Mouse (Mus musculus) Patski (cell line): ENCODE measurements around the gene Rnf130. TPM values are rescaled to one million over a fixed set of nuclear protein-coding genes. Genes with fewer than 3 reads are reported as not detected.
"Not testable (repeated sequence)": the region's sequence is repeated elsewhere in the genome, so short reads cannot be mapped to it uniquely, and the experiment has no call there.

ENCODE experiments used
- ATAC-seq: fragments of 100-300 bp; one replicate; pipeline ENCODE4 v1.8.0; 2021
- CTCF ChIA-PET: fragments of 350-600 bp; sonication (Branson Sonifier 250); formaldehyde crosslinking; loops from one replicate; lab custom pipeline; 2022; ENCODE audit warnings: inconsistent platforms; lab: Charles Lee
- POLR2A ChIA-PET: fragments of 350-600 bp; sonication (Branson Sonifier 250); formaldehyde crosslinking; loops from one replicate; lab custom pipeline; 2022; ENCODE audit warnings: antibody characterized with exemption, inconsistent platforms; lab: Charles Lee
- DNase-seq: peaks from one replicate; pipeline ENCODE4 v3.0.0-alpha.2; 2011; ENCODE audit warnings: low read depth, low spot score
- H3K27me3 ChIP-seq: fragments of 371-371 bp; one replicate; pipeline ENCODE4 v1.5.1; 2021
- CTCF ChIP-seq: fragments of 100-300 bp; IDR thresholded peaks from one replicate; pipeline ENCODE4 v1.5.1; 2021
- in situ Hi-C: fragments of 300-500 bp; cut with MboI; formaldehyde crosslinking; loops from 3 replicates; pipeline ENCODE4 v1.11.1; 2018; ENCODE audit warnings: low pct_unique_long_range_greater_than_20kb, mixed read lengths
- polyA plus RNA-seq: library from polyadenylated mRNA; unstranded; gene quantifications from one replicate; pipeline ENCODE4 v1.2.3, GENCODE M21; 2021

Gene Rnf130
- polyA plus RNA-seq, 1 experiment from 2014 or later: 104 TPM

- no peak for TF ChIP-seq CTCF
- ChIA-PET POLR2A (no interaction called here), CTCF (no interaction called here)
- in situ Hi-C loops: no loop called here
- ATAC-seq (no peak), DNase-seq (no peak)
- H3K27me3 ChIP-seq: no peaks in the 10 kb centered on the region
These were observed 56.4 kb downstream of the Rnf130 start for GRCm38 (mm10) chr11:50081365-50082190.

DNA sequence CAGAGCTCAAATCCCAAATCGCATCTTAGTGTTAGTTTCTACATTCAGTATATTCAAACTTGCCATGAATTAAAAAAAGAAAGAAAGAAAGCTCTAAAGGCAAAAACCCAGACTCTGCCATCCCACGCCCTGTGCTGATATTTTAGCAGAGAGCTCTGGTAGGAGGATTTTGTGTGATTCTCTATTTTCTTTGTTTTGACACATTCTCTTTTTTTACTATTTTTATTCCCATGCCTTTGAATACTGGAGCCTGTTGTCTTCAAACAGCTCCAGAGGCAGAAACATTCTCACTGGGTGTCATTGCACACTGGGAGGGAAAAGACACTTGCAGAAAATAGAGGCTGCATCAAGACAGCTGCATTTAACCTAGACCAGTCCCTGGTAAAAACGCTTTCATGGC, 61.1 kb downstream of the Rnf130 start:
- H3K27me3 ChIP-seq: no peaks in the 10 kb centered on the region
- DNase-seq (no peak), ATAC-seq (no peak)
- in situ Hi-C loops: no loop called here
- ChIA-PET CTCF (interaction anchor here (1.6 kb wide), 1 partner anchor 12 kb away, joined by 3 read pairs; no protein-coding TSS in a partner anchor), POLR2A (no interaction called here)
- TF ChIP-seq CTCF: no peak

DNA sequence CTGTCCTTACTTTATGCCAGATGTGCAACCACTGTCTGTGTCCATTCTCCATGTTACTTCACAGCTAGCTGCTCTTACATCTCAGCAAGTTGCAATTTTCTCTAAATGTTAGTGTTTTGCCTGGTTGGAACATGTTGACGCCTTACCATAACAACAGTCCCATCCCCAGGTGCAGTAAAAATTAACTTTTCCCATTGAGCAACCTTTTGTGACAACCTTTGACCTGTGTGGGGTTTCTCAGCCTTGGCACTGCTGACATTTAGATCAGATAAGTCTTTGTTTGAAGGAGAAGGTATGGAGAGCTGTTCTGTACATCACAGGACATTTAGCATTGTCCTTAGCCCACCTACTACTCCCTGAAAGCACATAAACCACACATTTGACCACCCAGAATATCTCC, 64.7 kb downstream of the Rnf130 start:
- TF ChIP-seq CTCF: no peak
- ChIA-PET CTCF (interaction anchor here (1.0 to 1.8 kb wide), 2 partner anchors 18 to 42 kb away, joined by 3 to 4 read pairs; no protein-coding TSS in a partner anchor), POLR2A (interaction anchor here (0.6 kb wide), 1 partner anchor 285 kb away, joined by 4 read pairs; no protein-coding TSS in a partner anchor)
- no peak for ATAC-seq
- in situ Hi-C loops: no loop called here
- no peaks in the 10 kb centered on the region for H3K27me3 ChIP-seq
- DNase-seq: no peak

- in situ Hi-C loops: no loop called here
- no peak for TF ChIP-seq CTCF
- ATAC-seq: no peak
- ChIA-PET CTCF (no interaction called here), POLR2A (no interaction called here)
- no peaks in the 10 kb centered on the region for H3K27me3 ChIP-seq
- DNase-seq: no peak
These were observed 66.0 kb downstream of the Rnf130 start for GRCm38 (mm10) chr11:50090982-50091675.

- ChIA-PET POLR2A (no interaction called here), CTCF (no interaction called here)
- ATAC-seq: no peak
- TF ChIP-seq CTCF: no peak
- no peak for DNase-seq
- in situ Hi-C loops: no loop called here
- no peaks in the 10 kb centered on the region for H3K27me3 ChIP-seq
These were observed 66.5 kb downstream of the Rnf130 start for GRCm38 (mm10) chr11:50091681-50092080.

GRCm38 (mm10) chr11:50095661-50096060, 70.5 kb downstream of the Rnf130 start:
- ATAC-seq (no peak), DNase-seq (no peak)
- TF ChIP-seq CTCF: no peak
- ChIA-PET POLR2A (no interaction called here), CTCF (interaction anchor here (1.0 to 1.4 kb wide), 3 partner anchors 11 to 26 kb away, joined by 3 read pairs; no protein-coding TSS in a partner anchor)
- no peaks in the 10 kb centered on the region for H3K27me3 ChIP-seq
- in situ Hi-C loops: no loop called here

DNA sequence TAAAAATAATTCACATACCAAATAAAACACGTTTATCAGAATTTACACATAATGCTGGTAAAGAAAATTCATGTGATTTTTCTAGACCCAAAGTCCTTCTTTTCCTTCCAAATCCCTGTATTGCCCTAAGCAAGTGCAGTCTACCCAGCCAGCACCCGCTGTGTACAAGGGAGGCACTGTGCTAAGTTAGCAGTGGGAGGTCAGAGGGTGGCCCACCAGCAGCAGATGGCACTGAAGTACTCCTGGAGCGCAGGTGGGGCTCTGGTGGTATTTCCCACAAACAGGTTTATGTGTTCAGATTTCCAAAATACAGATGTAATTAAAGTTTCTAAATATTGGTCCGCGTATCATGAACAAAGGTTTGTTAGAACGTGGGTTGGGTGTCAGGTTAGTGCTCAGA, 71.9 kb downstream of the Rnf130 start:
- ATAC-seq: no peak
- ChIA-PET CTCF (no interaction called here), POLR2A (no interaction called here)

DNA sequence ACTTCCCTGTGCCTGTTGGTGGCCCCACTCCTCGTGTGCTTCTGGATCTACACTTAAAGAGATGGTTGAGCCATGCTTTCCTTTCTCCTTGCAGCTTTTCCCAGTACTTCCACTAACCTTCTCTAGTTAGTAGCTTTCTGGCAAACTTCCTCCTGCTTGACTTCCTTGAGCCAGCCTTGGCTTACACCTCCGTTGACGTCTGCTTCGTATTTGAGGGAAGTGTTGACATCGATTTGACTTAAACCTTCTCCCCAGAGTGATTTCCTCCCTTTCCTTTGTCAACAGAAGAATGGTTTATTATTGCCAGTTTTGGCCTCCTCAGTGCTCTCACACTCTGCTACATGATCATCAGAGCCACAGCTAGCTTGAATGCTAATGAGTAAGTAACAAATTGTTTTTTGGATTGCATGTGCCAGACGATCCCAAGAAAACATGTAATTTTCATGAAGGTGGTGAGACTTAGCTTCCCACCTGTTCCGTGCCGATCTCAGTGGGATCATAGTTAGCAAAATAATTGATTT, 73.9 kb downstream of the Rnf130 start:
- in situ Hi-C loops: no loop called here
- DNase-seq: no peak
- ATAC-seq: no peak
- ChIA-PET CTCF (interaction anchor here (1.3 to 1.5 kb wide), 2 partner anchors 11 to 16 kb away, joined by 3 read pairs; no protein-coding TSS in a partner anchor), POLR2A (no interaction called here)
- TF ChIP-seq CTCF: no peak
- no peaks in the 10 kb centered on the region for H3K27me3 ChIP-seq

More for the DNA sequence above, 71.9 kb downstream of the Rnf130 start:
- DNase-seq: no peak
- no peak for TF ChIP-seq CTCF
- in situ Hi-C loops: no loop called here
- H3K27me3 ChIP-seq: no peaks in the 10 kb centered on the region

- in situ Hi-C loops: no loop called here
- DNase-seq (no peak), ATAC-seq (no peak)
- no peak for TF ChIP-seq CTCF
- ChIA-PET POLR2A (interaction anchor here (0.6 kb wide), 1 partner anchor 15 kb away, joined by 4 read pairs; no protein-coding TSS in a partner anchor), CTCF (interaction anchor here (1.5 kb wide), 1 partner anchor 11 kb away, joined by 3 read pairs; no protein-coding TSS in a partner anchor)
- no peaks in the 10 kb centered on the region for H3K27me3 ChIP-seq
These were observed 74.5 kb downstream of the Rnf130 start for GRCm38 (mm10) chr11:50099692-50100091.

GRCm38 (mm10) chr11:50100548-50101307, 75.6 kb downstream of the Rnf130 start:
- in situ Hi-C loops: no loop called here
- no peak for DNase-seq
- POLR2A ChIA-PET: no interaction called here
- ATAC-seq: no peak
- TF ChIP-seq CTCF: no peak
- CTCF ChIA-PET: interaction anchor here (1.5 kb wide), 1 partner anchor 12 kb away, joined by 3 read pairs; no protein-coding TSS in a partner anchor
- no peaks in the 10 kb centered on the region for H3K27me3 ChIP-seq

DNA sequence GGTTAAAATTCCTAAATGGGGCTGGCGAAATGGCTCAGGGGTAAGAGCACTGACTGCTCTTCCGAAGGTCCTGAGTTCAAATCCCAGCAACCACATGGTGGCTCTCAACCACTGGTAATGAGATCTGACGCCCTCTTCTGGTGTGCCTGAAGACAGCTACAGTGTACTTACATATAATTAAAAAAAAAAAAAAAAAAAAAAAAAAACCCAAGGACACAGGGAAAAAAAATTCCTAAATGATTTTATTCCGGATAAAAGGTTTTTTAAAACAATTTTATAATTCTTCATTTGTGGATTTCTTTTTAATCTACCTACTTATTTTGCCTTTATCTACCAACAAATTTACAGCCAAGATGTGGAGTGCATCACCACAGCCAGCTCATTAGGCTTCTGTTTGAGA, 76.8 kb downstream of the Rnf130 start:
- H3K27me3 ChIP-seq, in situ Hi-C loops, POLR2A ChIA-PET, DNase-seq, ATAC-seq: not testable (repeated sequence)
- CTCF ChIA-PET: interaction anchor here (1.4 to 1.5 kb wide), 2 partner anchors 13 to 29 kb away, joined by 3 to 4 read pairs; no protein-coding TSS in a partner anchor
